Mouse (Mus musculus): Measurements from ENCODE around the gene 4430402I18Rik.

4430402I18Rik gene

GRCm38 (mm10) chr19:28900771-28901170 lies 66.8 kb downstream of the 4430402I18Rik start:
- WGBS, result 64% methylated on average over 2 of the region's 2 CpGs

GRCm38 (mm10) chr19:28897497-28897896 lies 70.1 kb downstream of the 4430402I18Rik start:
- whole genome bisulfite sequencing, result 41% methylated on average over 9 of the region's 9 CpGs

GRCm38 (mm10) chr19:28896639-28897038 lies 71.0 kb downstream of the 4430402I18Rik start:
- WGBS, result 21% methylated on average over 1 of the region's 1 CpGs

- WGBS, result 96% methylated on average over 1 of the region's 1 CpGs
These were observed 75.7 kb downstream of the 4430402I18Rik start for GRCm38 (mm10) chr19:28891864-28892263.

- 61% methylated on average over 5 of the region's 5 CpGs for WGBS
These were observed 76.4 kb downstream of the 4430402I18Rik start for GRCm38 (mm10) chr19:28891238-28891637.

- 46% methylated on average over 3 of the region's 3 CpGs for WGBS
These were observed 78.3 kb downstream of the 4430402I18Rik start for GRCm38 (mm10) chr19:28889251-28889650.

DNA sequence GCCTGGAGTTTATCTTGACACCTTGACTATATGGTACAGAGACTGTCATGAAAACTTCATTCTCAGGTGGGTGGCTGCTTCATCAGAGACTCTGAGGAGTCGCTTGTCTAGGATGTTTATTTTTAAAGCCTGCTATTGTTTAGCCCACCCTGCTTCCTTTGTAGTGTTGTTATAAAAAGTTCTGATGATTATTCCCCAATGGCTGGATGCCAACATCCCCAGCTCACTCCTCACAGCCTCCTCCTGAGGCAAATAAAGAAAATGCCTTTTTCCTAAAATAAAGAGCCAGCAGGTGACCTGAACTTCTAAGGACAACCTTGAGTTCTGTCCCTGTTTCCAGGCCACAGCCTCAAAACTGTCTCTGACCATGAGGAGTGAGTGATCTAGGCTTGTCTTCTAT lies 79.1 kb downstream of the 4430402I18Rik start:
- 29% methylated on average over 1 of the region's 1 CpGs for WGBS

- 36% methylated on average over 1 of the region's 1 CpGs for WGBS
These were observed 84.5 kb downstream of the 4430402I18Rik start for GRCm38 (mm10) chr19:28883126-28883525.

- WGBS, result 65% methylated on average over 2 of the region's 2 CpGs
These were observed 88.1 kb downstream of the 4430402I18Rik start for GRCm38 (mm10) chr19:28879476-28879875.

DNA sequence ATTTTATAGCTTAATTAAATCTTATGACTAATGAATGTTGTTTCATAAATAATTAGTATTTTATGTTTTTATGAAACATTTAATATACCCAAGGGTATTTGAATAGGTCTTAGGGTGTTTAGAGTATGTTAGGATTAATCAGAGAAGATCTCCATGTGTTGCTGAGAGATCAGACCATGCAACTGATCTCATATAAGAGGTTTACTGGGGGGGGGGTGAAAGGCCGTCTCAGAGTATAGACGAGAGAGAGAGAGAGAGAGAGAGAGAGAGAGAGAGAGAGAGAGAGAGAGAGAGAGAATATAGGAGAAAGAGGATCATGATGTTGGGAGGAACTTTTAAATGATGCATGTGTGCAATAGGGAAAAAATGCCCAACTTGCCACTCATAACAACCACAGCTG lies 97.2 kb downstream of the 4430402I18Rik start:
- 77% methylated on average over 2 of the region's 2 CpGs for WGBS

- 93% methylated on average over 6 of the region's 6 CpGs for WGBS
These were observed 98.2 kb downstream of the 4430402I18Rik start for GRCm38 (mm10) chr19:28869251-28869855.

DNA sequence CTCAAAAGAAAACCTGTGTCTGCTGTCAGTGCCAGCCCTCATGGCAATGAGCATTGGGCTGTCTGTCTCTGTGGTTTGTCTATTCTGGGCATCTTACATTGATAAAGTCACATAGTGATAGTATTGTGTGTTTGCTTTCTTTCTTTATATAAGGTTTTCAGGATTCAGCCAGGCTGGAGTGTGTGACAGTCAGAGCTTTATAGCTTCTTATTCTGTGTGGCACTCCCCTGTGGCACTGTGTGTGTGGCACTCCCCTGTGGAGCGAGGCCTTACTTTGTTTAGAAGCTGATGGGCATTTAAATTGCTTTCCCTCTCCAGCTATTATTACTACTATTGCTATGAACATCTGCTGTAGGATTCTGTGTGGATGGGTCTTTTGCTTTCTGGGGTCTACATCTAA lies 102.1 kb downstream of the 4430402I18Rik start:
- WGBS, result 81% methylated on average over 1 of the region's 1 CpGs

- 67% methylated on average over 6 of the region's 6 CpGs for WGBS
These were observed 102.6 kb downstream of the 4430402I18Rik start for GRCm38 (mm10) chr19:28864981-28865380.

- WGBS, result 88% methylated on average over 10 of the region's 10 CpGs
These were observed 104.0 kb downstream of the 4430402I18Rik start for GRCm38 (mm10) chr19:28863626-28864025.

DNA sequence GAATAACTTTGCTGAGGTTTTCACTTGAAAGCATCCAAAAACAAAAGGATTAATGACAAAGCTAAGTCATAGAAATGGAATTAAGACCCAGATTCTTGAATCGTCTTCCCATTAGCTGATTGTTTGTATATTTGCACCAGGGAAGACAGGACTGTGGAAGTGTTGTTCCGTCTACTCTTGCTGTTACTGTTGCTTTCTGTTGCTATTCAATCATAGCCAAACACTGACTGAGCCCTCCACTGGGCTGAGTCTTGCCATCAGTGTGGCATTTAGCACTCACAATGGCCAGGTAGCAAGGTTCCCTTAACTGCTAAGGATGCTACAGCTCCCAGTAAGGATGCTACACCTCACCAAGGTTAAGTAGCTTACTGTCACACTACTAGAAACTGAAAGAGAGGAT lies 107.4 kb downstream of the 4430402I18Rik start:
- WGBS, result 83% methylated on average over 2 of the region's 2 CpGs

DNA sequence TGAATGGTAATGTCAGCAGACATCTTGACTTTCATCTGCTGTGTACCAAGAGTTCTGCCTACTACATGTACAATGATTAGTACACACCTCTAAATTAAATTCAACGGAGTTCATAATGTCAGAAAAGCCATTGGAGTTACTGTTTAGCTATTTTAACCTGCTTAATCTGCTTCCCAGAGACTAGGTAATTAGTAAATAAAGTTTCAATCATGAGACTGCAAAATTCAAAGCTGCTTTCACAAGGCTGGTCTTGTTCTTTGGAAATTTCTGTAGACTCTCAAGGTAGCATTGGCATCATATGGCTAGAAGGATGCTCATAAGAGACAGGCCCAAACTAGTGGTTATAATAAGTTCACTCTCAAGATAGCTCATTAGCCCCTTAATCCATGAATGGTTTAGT lies 112.8 kb downstream of the 4430402I18Rik start:
- WGBS, result 93% methylated on average over 1 of the region's 1 CpGs

DNA sequence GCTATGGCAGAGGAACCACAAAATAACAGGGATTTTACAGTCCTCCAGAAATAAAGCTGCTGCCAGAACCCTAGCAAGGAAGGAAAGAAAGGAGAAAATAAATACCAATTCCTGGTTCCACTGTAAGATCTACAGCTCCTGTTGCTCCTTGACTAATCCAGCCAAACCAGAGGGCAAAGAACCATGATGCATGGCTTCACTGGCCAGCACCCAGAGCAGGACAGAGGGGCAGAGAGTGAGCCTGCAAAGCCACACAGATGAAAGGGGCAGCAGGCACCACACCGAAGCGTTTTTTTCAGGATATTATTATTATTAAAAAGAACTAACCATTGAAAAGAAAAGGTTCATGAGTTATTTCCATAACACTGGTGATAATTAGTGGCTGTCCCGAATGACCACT lies 115.6 kb downstream of the 4430402I18Rik start:
- 80% methylated on average over 3 of the region's 3 CpGs for WGBS

DNA sequence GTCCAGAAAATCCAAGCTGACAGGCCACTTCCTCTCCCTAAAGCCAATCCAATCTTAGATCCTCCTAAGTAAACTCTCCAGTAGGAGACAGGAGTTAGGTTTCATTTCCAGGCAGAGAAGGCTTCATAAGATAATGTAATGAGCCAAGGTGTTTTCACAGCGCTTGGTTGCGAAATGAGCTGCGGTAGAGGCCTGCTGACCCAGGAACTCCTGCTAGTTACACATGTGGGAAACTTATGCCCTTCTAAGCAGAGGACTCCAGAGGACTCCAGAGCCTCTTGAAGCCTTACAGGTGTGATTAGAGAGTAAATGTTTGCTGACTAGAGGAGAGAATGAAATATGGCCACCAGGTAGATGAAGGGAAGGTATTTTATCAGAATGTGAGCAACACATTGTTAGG lies 117.1 kb downstream of the 4430402I18Rik start:
- 95% methylated on average over 3 of the region's 3 CpGs for WGBS

GRCm38 (mm10) chr19:28844946-28845710 lies 122.5 kb downstream of the 4430402I18Rik start:
- 40% methylated on average over 8 of the region's 8 CpGs for WGBS
